Mouse (Mus musculus): ENCODE measurements around the gene Immp2l. TPM values are rescaled to one million over a fixed set of nuclear protein-coding genes. Genes with fewer than 3 reads are reported as not detected.
A peak's percentile ranks its signal among the peaks of the same experiment; 100 is the strongest.

Gene Immp2l
- polyA plus RNA-seq, 1 experiment from 2014 or later = 7.9 TPM

DNA sequence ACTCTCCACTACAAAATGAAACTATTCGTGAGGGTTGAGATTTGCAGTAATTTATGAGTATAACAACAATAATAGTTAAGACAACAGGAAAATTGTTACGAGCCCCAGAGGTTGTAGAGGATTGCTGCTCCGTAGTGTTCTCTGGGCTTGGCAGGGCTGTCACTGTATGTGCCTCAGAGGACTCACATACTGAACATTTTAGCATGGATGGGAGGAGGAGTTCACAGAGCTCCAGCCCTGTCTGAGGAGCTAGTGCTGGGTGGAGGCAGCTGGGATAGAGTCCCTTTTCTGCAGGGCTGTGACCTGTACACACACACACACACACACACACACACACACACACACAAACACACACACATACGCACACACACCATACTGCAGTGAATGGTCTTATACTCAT is 504.5 kb downstream of the Immp2l start:
- H3K27ac ChIP-seq = no peak overlapping the region
- ATAC-seq (ENCODE audit: low FRiP score) = no peak
- H3K36me3 ChIP-seq = no peaks in the 10 kb centered on the region
- H3K27me3 ChIP-seq = no peaks in the 10 kb centered on the region
- no peak overlapping the region for H3K4me3 ChIP-seq
- H3K9me3 ChIP-seq = no peaks in the 10 kb centered on the region
- 85% methylated on average over 4 of the region's 4 CpGs for WGBS
- no peak overlapping the region for H3K9ac ChIP-seq
- H3K4me1 ChIP-seq (replicated peaks) = no peaks in the 10 kb centered on the region
- no peak overlapping the region for H3K4me2 ChIP-seq

DNA sequence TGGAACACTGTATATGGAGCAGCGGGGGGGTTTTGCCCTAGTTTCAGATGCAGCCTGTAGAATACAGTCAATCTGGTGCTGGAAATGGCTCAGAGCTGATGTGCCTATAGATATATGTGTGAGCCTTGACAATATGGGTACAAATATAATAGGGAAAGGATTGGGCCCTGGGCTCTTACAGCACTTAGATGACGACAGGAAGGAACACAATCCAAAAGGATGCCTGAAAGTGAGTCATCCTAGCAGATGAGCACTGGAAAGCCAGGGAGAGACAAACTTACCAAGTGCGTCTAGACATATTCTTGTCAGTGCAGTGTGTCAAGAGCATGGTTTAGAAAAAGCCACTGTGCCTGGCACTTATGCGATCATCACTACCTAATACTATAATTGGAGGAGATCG is 516.1 kb downstream of the Immp2l start:
- Histone ChIP-seq H3K36me3 (no peaks in the 10 kb centered on the region), H3K9me3 (no peaks in the 10 kb centered on the region), H3K9ac (no peak overlapping the region), H3K27ac (no peak overlapping the region), H3K4me2 (no peak overlapping the region), H3K4me3 (no peak overlapping the region), H3K4me1 (replicated peaks) (no peaks in the 10 kb centered on the region), H3K27me3 (no peaks in the 10 kb centered on the region)
- ATAC-seq (ENCODE audit: low FRiP score) = no peak
- whole genome bisulfite sequencing = 93% methylated on average over 5 of the region's 5 CpGs

DNA sequence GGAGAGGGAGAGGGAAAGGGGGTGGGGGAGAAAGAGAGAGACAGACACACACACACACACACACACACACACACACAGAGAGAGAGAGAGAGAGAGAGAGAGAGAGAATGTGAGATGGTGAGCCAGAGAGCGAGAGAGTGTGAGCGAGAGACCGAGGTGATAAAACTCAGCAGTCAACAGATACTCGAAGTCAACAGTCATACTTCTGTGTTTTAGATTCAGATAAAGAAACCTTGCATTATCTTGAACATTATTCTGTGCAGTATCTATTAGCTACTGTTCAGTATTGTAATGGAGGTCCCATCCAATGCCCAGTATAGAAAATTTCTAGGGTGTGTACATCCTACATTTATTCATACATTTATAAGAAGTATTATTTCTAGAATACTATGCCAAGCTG is 527.7 kb downstream of the Immp2l start:
- H3K9me3 ChIP-seq = no peaks in the 10 kb centered on the region
- H3K27me3 ChIP-seq = no peaks in the 10 kb centered on the region
- WGBS = 95% methylated on average over 4 of the region's 4 CpGs
- H3K9ac ChIP-seq = no peak overlapping the region
- no peak for ATAC-seq (ENCODE audit: low FRiP score)
- no peaks in the 10 kb centered on the region for H3K4me1 ChIP-seq (replicated peaks)
- H3K27ac ChIP-seq = no peak overlapping the region
- no peaks in the 10 kb centered on the region for H3K36me3 ChIP-seq
- no peak overlapping the region for H3K4me3 ChIP-seq
- H3K4me2 ChIP-seq = no peak overlapping the region

DNA sequence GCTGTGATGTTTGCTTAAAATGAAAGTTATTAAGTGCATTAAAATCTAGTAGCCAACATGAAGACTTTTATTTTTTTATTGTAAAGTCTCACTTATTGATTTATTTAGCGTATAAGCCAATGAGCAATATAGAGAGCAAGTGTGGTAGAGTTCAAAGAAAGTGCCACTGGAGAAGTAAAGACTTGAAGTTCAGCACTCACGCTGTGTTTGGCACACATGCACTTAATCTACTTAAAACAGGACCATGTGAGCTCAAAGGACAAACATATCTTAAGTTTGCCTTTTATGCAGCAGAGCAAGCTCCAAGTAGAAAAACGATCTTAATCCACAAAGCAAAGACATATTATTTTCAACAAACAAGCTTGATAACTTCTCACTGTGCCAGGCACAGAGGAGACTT is 533.9 kb downstream of the Immp2l start:
- no peak overlapping the region for H3K4me2 ChIP-seq
- H3K27ac ChIP-seq = no peak overlapping the region
- no peak overlapping the region for H3K4me3 ChIP-seq
- H3K27me3 ChIP-seq = no peaks in the 10 kb centered on the region
- peaks cover 5% of the 10 kb centered on the region for H3K4me1 ChIP-seq (replicated peaks)
- no peaks in the 10 kb centered on the region for H3K36me3 ChIP-seq
- WGBS = 80% methylated on average over 3 of the region's 3 CpGs
- ATAC-seq (ENCODE audit: low FRiP score) = no peak
- no peak overlapping the region for H3K9ac ChIP-seq
- no peaks in the 10 kb centered on the region for H3K9me3 ChIP-seq

DNA sequence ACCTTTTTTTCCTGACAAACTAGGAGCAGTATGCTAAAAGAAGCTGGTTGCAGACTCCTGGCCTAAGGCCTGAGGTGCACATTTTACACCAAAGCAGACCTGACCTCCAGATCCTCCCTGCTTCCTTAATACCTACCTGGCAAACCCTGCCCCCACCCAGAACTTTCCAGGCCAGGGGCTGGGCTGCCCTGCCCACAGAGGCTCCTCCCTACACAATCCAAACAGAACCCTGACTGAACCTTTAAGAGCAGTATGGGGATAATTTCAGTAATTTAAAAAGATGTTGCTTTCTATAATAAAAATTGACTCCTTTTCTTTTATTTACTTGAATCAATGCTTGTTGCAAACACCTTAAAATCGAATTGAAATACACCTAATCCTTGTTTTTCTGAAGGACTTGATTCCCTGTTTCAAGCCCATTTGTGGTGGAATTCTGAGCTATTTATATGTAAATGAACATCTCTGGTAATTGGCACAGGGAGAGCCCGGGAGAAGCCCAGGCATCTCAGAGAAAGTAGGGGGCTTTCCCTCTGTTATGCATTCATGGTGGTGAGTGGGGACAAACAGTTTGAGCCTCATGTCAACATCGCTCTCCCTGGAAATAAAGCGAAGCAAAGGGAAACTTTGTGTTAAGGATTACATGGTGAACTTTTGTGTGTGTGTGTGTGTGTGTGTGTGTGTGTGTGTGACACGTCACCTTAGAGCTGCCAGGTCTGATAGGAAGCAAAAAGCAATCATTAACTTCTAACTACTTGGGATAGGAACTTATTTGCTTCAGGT is 535.3 kb downstream of the Immp2l start:
- peaks cover 5% of the 10 kb centered on the region for H3K4me1 ChIP-seq (replicated peaks)
- H3K27me3 ChIP-seq = no peaks in the 10 kb centered on the region
- no peak overlapping the region for H3K9ac ChIP-seq
- no peaks in the 10 kb centered on the region for H3K36me3 ChIP-seq
- H3K9me3 ChIP-seq = no peaks in the 10 kb centered on the region
- 16% methylated on average over 5 of the region's 5 CpGs for WGBS
- no peak overlapping the region for H3K4me2 ChIP-seq
- peak overlapping the region; percentile 30; the same call in 1 of the 2 replicates for H3K27ac ChIP-seq
- H3K4me3 ChIP-seq = no peak overlapping the region
- 0 out of 2 replicates have a peak, but pooled peaks have one; percentile 43 for ATAC-seq (ENCODE audit: low FRiP score)

DNA sequence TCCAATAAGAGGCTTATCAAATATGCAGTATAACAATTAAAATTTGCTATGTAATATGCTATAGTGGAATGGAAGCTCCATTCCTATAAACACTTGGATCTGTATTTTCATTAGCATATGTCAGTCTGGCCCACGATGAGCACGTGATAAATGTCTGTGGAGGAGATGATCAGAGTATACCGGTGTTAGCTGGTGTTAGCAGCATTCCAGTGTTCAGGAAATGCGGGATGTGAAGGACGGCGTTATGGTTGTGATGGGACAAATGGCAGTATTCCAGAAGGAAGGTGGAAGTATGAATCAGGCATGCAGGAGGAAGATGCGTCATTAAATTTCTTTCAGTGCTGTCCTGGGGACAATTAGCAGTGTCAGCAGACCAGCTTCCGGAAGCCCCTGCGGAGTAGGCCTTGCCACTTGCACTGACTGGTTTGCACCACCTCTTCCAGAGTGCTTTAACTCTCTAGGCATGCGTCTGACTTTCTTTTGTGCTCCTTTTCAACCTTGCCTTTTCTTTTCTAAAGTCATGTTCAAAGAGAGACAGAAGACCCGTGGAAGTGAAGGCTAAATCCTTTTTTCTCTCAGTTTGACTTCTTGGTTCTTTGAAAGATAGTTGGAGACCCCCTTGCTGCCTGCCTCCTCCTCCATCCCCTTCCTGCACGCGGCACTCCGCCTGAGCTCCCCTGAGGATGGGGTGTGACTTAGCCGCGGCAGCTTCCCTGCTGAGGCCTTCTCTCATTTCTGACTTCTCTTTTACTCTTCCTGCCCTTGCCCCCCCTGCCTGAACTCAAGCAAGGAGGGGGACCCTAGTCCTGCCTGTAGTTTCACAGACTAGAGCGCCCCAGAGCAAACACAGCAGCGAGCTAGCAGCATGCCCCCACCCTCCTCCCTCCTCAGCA is 541.9 kb downstream of the Immp2l start:
- peaks cover 11% of the 10 kb centered on the region for H3K4me1 ChIP-seq (replicated peaks)
- H3K36me3 ChIP-seq = no peaks in the 10 kb centered on the region
- no peak overlapping the region; the same call in 1 of the 2 replicates for H3K4me3 ChIP-seq
- no peaks in the 10 kb centered on the region for H3K9me3 ChIP-seq
- H3K4me2 ChIP-seq = peak overlapping the region; percentile 48
- peak; percentile 86 for ATAC-seq (ENCODE audit: low FRiP score)
- WGBS = 16% methylated on average over 18 of the region's 18 CpGs
- H3K9ac ChIP-seq = no peak overlapping the region; the same call in 1 of the 2 replicates
- peak overlapping the region; percentile 58 for H3K27ac ChIP-seq
- no peaks in the 10 kb centered on the region for H3K27me3 ChIP-seq

DNA sequence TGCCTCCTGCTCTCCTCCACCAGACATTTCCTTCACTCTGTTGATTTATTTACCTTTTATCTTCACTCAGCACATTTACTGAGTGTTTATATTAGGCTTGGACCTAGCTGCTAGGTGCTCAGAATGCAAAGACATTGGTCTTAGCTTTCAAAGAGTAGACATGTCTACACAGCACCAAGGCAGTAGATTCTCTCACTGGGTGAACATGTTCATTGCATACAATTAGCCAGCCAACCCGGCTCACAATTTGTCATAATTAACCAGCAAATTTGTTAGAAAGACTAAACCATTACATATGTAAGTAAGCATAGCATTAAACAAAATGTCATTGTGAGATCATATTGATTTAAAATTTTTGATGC is 542.5 kb downstream of the Immp2l start:
- no peak overlapping the region; the same call in 1 of the 2 replicates for H3K9ac ChIP-seq

DNA sequence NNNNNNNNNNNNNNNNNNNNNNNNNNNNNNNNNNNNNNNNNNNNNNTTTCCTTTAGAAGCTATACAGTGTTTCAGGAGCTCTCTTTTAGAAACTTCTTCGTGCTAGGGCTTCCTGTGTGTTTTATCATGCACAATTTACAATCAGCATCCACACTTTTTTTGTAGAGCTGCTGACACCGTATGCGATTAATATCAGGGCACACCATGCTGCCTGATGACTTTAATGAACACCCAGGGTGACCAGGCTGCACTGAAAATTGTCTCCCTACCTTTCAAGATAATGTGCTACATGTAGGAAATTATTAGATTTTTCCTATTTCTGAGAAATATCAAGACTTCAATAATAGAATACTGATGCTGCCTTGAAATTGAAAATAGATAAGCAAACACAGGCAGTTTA is 549.9 kb downstream of the Immp2l start:
- Histone ChIP-seq H3K9ac (no peak overlapping the region), H3K27me3 (no peaks in the 10 kb centered on the region), H3K36me3 (no peaks in the 10 kb centered on the region), H3K4me3 (no peak overlapping the region), H3K4me1 (replicated peaks) (no peaks in the 10 kb centered on the region), H3K9me3 (no peaks in the 10 kb centered on the region), H3K27ac (no peak overlapping the region), H3K4me2 (no peak overlapping the region)
- 48% methylated on average over 3 of the region's 3 CpGs for WGBS
- no peak for ATAC-seq (ENCODE audit: low FRiP score)

More for the DNA sequence above, 542.5 kb downstream of the Immp2l start:
- peak overlapping the region; percentile 58 for H3K27ac ChIP-seq
- peak overlapping the region; percentile 48 for H3K4me2 ChIP-seq
- H3K27me3 ChIP-seq = no peaks in the 10 kb centered on the region
- WGBS = 36% methylated on average over 1 of the region's 1 CpGs
- H3K9me3 ChIP-seq = no peaks in the 10 kb centered on the region
- peaks cover 11% of the 10 kb centered on the region for H3K4me1 ChIP-seq (replicated peaks)
- peak; percentile 66 for ATAC-seq (ENCODE audit: low FRiP score)
- no peaks in the 10 kb centered on the region for H3K36me3 ChIP-seq
- H3K4me3 ChIP-seq = no peak overlapping the region

DNA sequence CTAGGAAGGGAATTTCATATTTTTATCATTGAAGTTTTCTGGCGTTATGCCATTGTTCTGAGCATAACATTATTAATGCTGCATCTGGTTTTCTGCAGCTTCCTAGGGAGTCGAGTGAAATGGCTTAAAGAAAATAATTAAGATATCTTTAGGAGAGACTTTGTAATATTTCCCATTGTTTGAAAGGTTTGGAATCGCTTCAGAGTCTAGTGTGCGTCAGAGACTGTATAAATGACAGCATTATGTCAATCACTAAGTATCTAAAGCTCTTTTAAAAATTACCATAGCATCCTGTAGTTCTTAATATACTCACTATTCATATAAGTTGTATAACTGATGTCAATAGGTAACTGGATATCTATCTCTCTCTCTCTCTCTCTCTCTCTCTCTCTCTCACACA is 551.3 kb downstream of the Immp2l start:
- Histone ChIP-seq H3K4me2 (no peak overlapping the region), H3K4me3 (no peak overlapping the region), H3K4me1 (replicated peaks) (no peaks in the 10 kb centered on the region), H3K36me3 (no peaks in the 10 kb centered on the region), H3K27me3 (no peaks in the 10 kb centered on the region), H3K9me3 (no peaks in the 10 kb centered on the region), H3K27ac (no peak overlapping the region), H3K9ac (no peak overlapping the region)
- WGBS = 77% methylated on average over 4 of the region's 4 CpGs
- no peak for ATAC-seq (ENCODE audit: low FRiP score)

DNA sequence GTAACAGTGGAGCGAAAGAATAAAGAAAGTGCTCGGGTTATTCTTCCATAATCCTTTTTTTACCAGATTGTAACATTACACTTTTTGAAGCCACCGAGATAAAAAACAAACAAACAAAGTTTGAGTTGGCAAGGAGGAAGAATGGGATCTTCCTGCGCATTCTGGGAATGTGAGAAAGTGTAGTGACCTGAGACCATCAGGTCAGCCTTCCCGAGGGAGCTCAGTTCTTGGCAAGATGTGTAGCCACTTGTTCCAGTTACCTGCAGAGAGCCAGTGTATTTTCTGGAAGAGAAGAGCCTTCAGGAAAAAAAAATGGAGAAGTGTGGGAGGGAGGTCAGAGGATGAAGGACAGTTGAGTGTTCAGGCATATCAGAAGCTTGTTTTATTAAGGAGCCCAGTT is 569.5 kb downstream of the Immp2l start:
- no peak for ATAC-seq (ENCODE audit: low FRiP score)
- WGBS = 82% methylated on average over 5 of the region's 5 CpGs
- Histone ChIP-seq H3K4me2 (no peak overlapping the region), H3K27me3 (no peaks in the 10 kb centered on the region), H3K4me3 (no peak overlapping the region), H3K27ac (no peak overlapping the region), H3K9me3 (no peaks in the 10 kb centered on the region), H3K4me1 (replicated peaks) (no peaks in the 10 kb centered on the region), H3K36me3 (no peaks in the 10 kb centered on the region), H3K9ac (no peak overlapping the region)

DNA sequence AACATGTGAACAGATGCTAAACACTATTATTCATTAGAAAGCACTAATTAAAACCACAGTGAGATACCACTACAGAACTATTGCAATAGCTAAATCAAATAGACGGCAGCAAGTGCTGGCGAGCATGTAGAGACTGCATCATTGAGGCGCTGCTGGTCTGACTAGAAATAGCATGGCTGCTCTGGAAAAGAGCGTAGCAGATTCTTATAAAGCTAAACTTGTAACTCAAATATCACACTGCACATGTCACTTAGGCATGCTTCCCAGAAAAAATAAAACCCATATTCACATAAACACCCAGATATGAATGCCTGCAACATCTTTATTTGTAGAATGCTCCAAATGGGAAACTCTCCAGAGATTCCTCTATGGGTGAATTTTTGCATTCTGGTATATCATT is 570.1 kb downstream of the Immp2l start:
- WGBS = 93% methylated on average over 4 of the region's 4 CpGs
- H3K4me1 ChIP-seq (replicated peaks) = no peaks in the 10 kb centered on the region
- H3K9me3 ChIP-seq = no peaks in the 10 kb centered on the region
- H3K4me3 ChIP-seq = no peak overlapping the region
- no peak overlapping the region for H3K27ac ChIP-seq
- H3K27me3 ChIP-seq = no peaks in the 10 kb centered on the region
- no peak overlapping the region for H3K4me2 ChIP-seq
- no peaks in the 10 kb centered on the region for H3K36me3 ChIP-seq
- no peak overlapping the region for H3K9ac ChIP-seq
- ATAC-seq (ENCODE audit: low FRiP score) = no peak

DNA sequence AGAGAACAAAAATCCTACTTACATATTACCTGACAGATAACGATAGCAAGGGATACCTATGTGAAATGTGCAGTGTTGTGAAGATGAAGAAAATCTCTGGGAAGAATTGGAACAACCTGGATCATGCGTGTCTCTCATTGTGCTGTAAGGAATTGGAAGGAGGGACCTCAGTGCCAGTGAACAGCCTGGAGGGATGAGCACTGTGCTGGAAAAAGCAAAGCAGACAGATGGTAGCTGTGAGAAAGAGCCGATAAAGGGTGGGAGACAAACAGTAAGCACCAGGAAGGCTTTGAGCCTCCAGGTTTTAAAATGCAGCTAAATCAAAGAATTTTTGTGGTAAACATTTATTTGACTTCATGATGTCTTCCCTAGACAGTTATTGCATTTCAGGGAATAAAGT is 591.4 kb downstream of the Immp2l start:
- Histone ChIP-seq H3K9ac (no peak overlapping the region), H3K36me3 (no peaks in the 10 kb centered on the region), H3K4me1 (replicated peaks) (no peaks in the 10 kb centered on the region), H3K4me3 (no peak overlapping the region), H3K27ac (no peak overlapping the region), H3K9me3 (no peaks in the 10 kb centered on the region), H3K4me2 (no peak overlapping the region), H3K27me3 (no peaks in the 10 kb centered on the region)
- WGBS = 77% methylated on average over 3 of the region's 3 CpGs
- no peak for ATAC-seq (ENCODE audit: low FRiP score)

All from hindbrain, embryonic 13.5 days (tissue).